Mouse (Mus musculus): ENCODE measurements around the gene Bahcc1.

- no peak for TF ChIP-seq CTCF (conservative IDR thresholded peaks at IDR 0.05; ENCODE audit: insufficient read depth, insufficient read length, low read depth, low read length)
- no peak for TF ChIP-seq POLR2A (IDR thresholded peaks at IDR 0.05; ENCODE audit: low read depth, low read length)
Measured at GRCm38 (mm10) chr11:120251950-120252308, 19.2 kb downstream of the Bahcc1 start.

All from kidney, adult 2 months (tissue).